Mouse (Mus musculus): ENCODE results near the gene Vps37c. TPM values are rescaled to one million over a fixed set of nuclear protein-coding genes. Genes with fewer than 3 reads are reported as not detected.

Vps37c gene
- polyA plus RNA-seq, 1 experiment from 2014 or later: 23.1 TPM

DNA sequence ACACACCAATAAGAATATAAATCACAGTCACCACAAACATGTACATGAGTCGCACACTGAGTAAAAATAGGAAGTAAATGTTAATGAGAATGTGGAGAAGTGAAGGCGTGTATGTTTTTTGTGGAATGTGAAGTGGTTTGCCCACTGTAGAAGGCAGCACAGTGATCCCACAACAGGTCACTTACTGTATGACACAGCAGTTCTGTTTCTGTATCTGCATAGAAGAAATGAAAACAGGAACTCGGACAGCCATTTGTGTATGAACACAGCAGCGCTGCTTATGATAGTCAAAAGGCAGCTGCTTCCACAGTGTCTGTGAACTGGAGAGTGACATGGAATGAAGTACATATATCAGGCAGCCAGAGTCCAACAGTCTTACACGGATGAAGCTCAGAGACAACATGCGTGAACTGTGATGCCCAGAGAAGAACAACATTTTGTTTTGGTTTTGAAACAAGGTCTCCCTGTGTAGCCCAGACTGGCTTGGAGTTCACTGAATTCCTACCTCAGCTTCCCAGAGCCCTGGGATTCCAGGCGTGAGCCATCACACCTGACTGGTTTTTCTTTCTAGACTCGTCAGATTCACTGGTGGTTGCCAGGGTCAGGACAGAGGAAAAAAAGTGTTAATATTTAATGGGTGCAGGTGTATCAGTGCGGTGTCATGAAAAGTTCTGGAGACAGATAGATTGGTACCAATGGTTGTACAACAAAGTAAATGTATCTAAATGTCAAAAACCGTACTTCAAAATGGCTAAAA lies 5.6 kb downstream of the Vps37c start:
- Histone ChIP-seq H3K9ac (replicated peaks; ENCODE audit: low read depth, low read length) (no peak overlapping the region), H3K27me3 (ENCODE audit: control insufficient read depth, insufficient read depth, low read length) (no peaks in the 10 kb centered on the region), H3K4me1 (ENCODE audit: control insufficient read depth, insufficient read depth, low read length) (peaks cover 29% of the 10 kb centered on the region), H3K4me2 (ENCODE audit: low read depth, low read length) (no peak overlapping the region), H3K27ac (ENCODE audit: low read depth, low read length) (no peak overlapping the region), H3K36me3 (ENCODE audit: control insufficient read depth, insufficient read depth, low read length) (no peaks in the 10 kb centered on the region), H3K4me3 (ENCODE audit: low read depth, low read length) (no peak overlapping the region), H3K9me3 (ENCODE audit: control insufficient read depth, low read length) (no peaks in the 10 kb centered on the region)
- no peak for ATAC-seq (ENCODE audit: low read depth)
- 86% methylated on average over 10 of the region's 10 CpGs for WGBS

DNA sequence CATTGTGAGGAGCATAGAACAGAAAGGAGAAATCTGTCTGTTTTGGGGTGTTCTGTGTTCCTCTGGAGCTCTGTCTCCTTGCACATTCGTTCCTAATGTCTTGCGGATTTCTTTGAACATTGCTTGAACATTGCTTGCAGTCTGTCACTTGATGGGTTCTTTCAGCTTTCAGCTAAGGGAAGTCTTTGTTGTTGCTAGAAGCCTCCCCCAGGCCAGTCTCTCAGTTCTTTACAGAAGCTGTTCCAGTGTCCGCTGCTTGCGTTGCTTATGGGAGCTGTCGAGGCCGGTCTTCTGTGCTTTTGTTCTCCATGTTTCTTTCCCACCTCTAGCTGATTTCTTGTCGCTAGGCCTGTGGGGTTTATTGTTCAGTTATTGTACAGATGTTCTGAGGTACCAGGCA lies 7.3 kb downstream of the Vps37c start:
- Histone ChIP-seq H3K4me1 (ENCODE audit: control insufficient read depth, insufficient read depth, low read length) (peaks cover 32% of the 10 kb centered on the region), H3K4me3 (ENCODE audit: low read depth, low read length) (no peak overlapping the region), H3K27me3 (ENCODE audit: control insufficient read depth, insufficient read depth, low read length) (no peaks in the 10 kb centered on the region), H3K4me2 (ENCODE audit: low read depth, low read length) (no peak overlapping the region), H3K9me3 (ENCODE audit: control insufficient read depth, low read length) (no peaks in the 10 kb centered on the region), H3K9ac (replicated peaks; ENCODE audit: low read depth, low read length) (0 out of 2 replicates have a peak overlapping the region, but pooled peaks have one; percentile 29), H3K36me3 (ENCODE audit: control insufficient read depth, insufficient read depth, low read length) (no peaks in the 10 kb centered on the region), H3K27ac (ENCODE audit: low read depth, low read length) (peak overlapping the region; percentile 72)
- ATAC-seq (ENCODE audit: low read depth): no peak
- 35% methylated on average over 7 of the region's 7 CpGs for WGBS

DNA sequence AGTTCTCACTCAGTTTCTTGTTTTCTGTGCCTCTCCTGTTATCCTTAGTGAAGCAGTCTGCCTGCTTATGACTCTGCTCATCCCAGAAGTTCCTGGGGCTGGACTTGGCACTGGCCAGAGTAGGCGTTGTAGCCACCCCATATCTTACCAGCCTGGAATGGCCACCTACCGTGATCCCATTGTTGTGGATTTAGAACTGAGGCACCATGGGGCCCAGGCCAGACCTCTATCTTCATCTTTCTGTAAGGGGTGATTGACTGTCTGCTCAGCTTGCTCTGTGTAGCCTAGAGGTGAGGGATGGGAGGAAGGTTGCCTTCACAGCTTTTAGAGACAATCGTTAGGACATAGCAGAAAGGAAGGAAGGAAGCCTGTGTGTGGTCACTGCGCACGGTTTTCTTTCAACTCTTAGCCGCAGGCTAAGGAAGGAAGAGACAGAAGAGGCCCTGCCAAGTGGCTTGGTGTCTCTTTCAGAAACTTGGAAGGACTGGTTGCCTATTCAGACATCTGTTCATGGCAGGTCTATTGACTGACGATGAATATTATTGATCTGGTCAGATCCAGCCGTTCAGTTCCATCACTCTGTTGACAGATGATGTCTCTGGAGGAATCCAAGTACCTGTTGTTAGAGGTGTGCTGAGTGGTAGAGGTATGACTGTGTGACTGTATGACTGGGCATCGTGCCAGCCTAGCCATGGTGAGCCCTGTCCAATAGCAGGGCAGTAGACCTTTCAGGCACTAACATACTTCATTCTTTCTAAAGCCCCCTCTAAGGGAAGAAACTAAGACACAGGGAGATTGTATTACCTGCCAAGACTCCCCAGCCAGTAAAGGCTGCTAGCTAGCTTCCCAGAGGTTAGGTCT lies 9.8 kb downstream of the Vps37c start:
- H3K4me2 ChIP-seq (ENCODE audit: low read depth, low read length): no peak overlapping the region
- peak; percentile 50; the same call in 1 of the 2 replicates for ATAC-seq (ENCODE audit: low read depth)
- H3K9ac ChIP-seq (replicated peaks; ENCODE audit: low read depth, low read length): no peak overlapping the region
- no peak overlapping the region for H3K27ac ChIP-seq (ENCODE audit: low read depth, low read length)
- no peaks in the 10 kb centered on the region for H3K9me3 ChIP-seq (ENCODE audit: control insufficient read depth, low read length)
- H3K36me3 ChIP-seq (ENCODE audit: control insufficient read depth, insufficient read depth, low read length): no peaks in the 10 kb centered on the region
- H3K4me1 ChIP-seq (ENCODE audit: control insufficient read depth, insufficient read depth, low read length): peaks cover 39% of the 10 kb centered on the region
- WGBS: 73% methylated on average over 9 of the region's 9 CpGs
- H3K4me3 ChIP-seq (ENCODE audit: low read depth, low read length): no peak overlapping the region
- H3K27me3 ChIP-seq (ENCODE audit: control insufficient read depth, insufficient read depth, low read length): no peaks in the 10 kb centered on the region

DNA sequence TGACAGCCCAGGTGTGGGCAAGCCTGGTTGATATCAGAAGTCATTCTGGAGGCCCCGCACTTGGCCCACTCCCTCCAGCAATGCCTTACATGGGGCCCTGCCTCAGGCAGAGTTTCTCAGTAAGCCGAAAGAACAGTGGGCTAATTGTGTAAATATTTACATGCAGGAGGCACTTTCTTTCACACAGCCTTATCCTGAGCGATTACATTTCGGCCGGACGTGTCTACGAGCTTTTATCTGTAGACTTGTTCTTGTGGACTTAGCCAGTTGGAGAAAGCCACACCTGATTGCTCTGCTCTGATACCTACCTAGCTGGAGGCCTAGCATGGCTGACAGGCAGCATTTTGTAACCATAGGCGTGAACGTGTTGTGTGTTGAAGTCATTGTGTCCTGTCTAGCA lies 11.3 kb downstream of the Vps37c start:
- no peak overlapping the region for H3K4me3 ChIP-seq (ENCODE audit: low read depth, low read length)
- H3K4me1 ChIP-seq (ENCODE audit: control insufficient read depth, insufficient read depth, low read length): peaks cover 39% of the 10 kb centered on the region
- H3K4me2 ChIP-seq (ENCODE audit: low read depth, low read length): no peak overlapping the region
- WGBS: 71% methylated on average over 9 of the region's 9 CpGs
- no peaks in the 10 kb centered on the region for H3K36me3 ChIP-seq (ENCODE audit: control insufficient read depth, insufficient read depth, low read length)
- H3K9ac ChIP-seq (replicated peaks; ENCODE audit: low read depth, low read length): no peak overlapping the region
- ATAC-seq (ENCODE audit: low read depth): no peak
- no peaks in the 10 kb centered on the region for H3K9me3 ChIP-seq (ENCODE audit: control insufficient read depth, low read length)
- H3K27me3 ChIP-seq (ENCODE audit: control insufficient read depth, insufficient read depth, low read length): no peaks in the 10 kb centered on the region
- no peak overlapping the region for H3K27ac ChIP-seq (ENCODE audit: low read depth, low read length)

DNA sequence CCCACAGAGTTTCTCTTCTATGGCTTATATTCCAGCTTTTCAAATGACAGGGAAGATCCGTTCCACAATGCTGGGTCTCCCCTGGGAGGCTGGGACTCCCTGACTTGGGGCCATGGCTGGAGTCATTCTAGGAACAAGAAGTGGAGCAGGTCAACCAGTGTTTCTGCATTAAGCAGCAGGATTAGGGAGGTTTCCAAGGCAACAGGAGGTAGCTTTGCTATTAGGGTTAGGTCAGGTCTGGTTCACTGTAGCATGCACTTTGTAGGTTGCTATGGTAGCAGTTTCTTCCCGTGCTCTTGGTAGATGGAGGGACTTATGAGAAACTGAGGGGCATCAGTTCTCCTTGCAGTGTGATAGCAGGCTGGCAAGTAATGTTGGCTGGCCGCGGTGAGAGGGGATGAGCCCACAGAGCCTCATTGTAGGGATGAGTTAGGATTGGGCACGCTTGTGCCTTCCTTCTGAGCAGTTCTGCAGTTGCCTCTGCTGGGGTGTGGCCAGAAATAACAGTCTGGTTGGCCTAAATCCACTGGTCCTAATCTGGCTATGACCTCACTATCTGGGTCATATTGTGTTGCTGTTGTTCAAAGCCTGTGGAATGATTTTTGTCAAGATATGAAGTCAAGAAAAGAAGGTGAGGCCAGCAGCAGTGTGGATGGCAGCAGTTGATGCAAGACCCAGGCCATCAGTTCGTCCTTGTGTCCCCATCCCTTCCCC lies 12.6 kb downstream of the Vps37c start:
- Histone ChIP-seq H3K9ac (replicated peaks; ENCODE audit: low read depth, low read length) (no peak overlapping the region), H3K27me3 (ENCODE audit: control insufficient read depth, insufficient read depth, low read length) (no peaks in the 10 kb centered on the region), H3K4me1 (ENCODE audit: control insufficient read depth, insufficient read depth, low read length) (peaks cover 28% of the 10 kb centered on the region), H3K9me3 (ENCODE audit: control insufficient read depth, low read length) (no peaks in the 10 kb centered on the region), H3K36me3 (ENCODE audit: control insufficient read depth, insufficient read depth, low read length) (no peaks in the 10 kb centered on the region), H3K4me2 (ENCODE audit: low read depth, low read length) (no peak overlapping the region), H3K27ac (ENCODE audit: low read depth, low read length) (no peak overlapping the region; the same call in 1 of the 2 replicates), H3K4me3 (ENCODE audit: low read depth, low read length) (no peak overlapping the region)
- ATAC-seq (ENCODE audit: low read depth): no peak
- WGBS: 64% methylated on average over 6 of the region's 6 CpGs

DNA sequence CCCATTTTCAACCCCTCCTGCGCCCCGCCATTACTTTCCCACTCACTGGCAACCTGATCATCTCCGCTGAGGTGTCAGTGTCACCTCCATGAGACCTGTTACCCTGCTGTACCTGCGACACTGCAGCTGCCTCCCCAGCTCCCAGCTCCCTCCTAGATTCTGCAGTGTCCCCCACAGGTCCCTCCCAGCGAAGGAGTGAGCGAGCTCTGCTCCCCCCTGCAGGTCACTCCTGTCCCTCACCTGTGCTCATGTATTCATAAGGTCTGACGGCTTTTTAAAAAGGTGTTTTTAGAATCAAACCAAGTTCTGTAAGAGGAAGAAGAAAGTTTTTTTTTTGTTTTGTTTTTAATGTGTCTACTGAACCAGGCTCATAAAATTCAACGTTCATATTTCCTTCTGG lies 13.6 kb downstream of the Vps37c start:
- no peak for ATAC-seq (ENCODE audit: low read depth)
- Histone ChIP-seq H3K27ac (ENCODE audit: low read depth, low read length) (no peak overlapping the region), H3K36me3 (ENCODE audit: control insufficient read depth, insufficient read depth, low read length) (peaks cover 5% of the 10 kb centered on the region; the same call in 1 of the 2 replicates), H3K9ac (replicated peaks; ENCODE audit: low read depth, low read length) (no peak overlapping the region), H3K4me2 (ENCODE audit: low read depth, low read length) (no peak overlapping the region), H3K27me3 (ENCODE audit: control insufficient read depth, insufficient read depth, low read length) (no peaks in the 10 kb centered on the region), H3K9me3 (ENCODE audit: control insufficient read depth, low read length) (no peaks in the 10 kb centered on the region), H3K4me1 (ENCODE audit: control insufficient read depth, insufficient read depth, low read length) (peaks cover 24% of the 10 kb centered on the region), H3K4me3 (ENCODE audit: low read depth, low read length) (no peak overlapping the region)
- 85% methylated on average over 8 of the region's 8 CpGs for WGBS

DNA sequence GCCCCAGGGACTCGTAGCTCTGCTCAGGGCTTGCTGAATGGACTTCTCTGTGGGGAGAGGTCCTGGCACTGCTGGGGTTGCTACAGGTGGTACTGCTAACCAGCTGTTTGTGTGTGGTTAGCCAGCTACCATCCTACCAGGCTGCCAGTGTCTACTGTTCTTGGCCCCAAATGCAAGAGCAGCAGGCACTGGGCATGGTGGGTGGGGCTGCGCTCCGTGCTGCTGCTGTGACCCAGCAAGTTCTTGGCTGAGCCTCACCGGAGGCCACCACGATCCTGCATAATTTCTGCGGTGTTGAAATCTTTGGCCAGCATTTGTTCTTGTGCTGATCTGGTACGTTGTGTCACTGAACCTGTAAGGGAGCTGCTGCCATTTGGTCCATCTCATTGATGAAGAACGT lies 14.9 kb downstream of the Vps37c start:
- Histone ChIP-seq H3K36me3 (ENCODE audit: control insufficient read depth, insufficient read depth, low read length) (peaks cover 5% of the 10 kb centered on the region; the same call in 1 of the 2 replicates), H3K4me3 (ENCODE audit: low read depth, low read length) (no peak overlapping the region), H3K4me2 (ENCODE audit: low read depth, low read length) (no peak overlapping the region), H3K9me3 (ENCODE audit: control insufficient read depth, low read length) (no peaks in the 10 kb centered on the region), H3K27me3 (ENCODE audit: control insufficient read depth, insufficient read depth, low read length) (no peaks in the 10 kb centered on the region), H3K4me1 (ENCODE audit: control insufficient read depth, insufficient read depth, low read length) (peaks cover 20% of the 10 kb centered on the region), H3K27ac (ENCODE audit: low read depth, low read length) (no peak overlapping the region), H3K9ac (replicated peaks; ENCODE audit: low read depth, low read length) (no peak overlapping the region)
- no peak for ATAC-seq (ENCODE audit: low read depth)
- WGBS: 91% methylated on average over 8 of the region's 8 CpGs

DNA sequence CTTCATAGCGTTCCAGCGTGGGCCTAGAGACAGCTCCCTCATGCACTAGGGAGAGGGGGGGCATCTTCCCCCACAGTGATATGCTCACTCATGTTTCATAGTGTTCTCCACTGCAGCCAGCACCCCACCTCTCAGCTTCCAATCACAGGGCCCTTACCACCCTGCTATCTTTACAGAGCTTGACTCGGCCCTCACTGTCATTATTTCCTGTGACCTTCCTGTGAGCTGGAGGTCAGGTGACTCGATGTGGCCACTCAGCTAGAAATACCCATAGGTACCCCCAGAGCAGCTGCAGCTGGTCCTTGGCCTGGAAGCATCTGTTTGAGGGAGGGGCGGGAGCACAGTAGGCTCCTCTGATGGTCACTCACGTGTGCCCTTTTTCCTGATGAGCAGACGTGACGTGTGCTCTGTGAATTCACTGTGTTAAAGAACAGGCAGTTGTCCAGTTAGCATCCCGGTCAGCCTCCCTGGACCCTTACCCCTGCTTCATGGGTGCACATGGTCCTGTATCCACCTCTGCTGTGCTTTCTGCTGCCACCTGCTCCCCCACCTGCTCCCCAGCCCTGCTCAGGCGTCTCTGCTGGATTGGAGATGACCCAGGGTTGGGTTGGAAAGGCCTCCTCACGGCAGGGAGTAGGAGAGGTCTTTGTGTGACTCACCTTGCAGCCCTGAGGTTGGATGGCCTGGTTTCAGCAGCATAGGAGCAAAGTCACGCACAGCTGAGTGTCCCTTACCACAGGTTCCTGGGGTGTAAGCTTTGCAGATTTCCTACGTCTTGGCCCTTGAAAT lies 18.7 kb downstream of the Vps37c start:
- peaks cover 13% of the 10 kb centered on the region for H3K4me1 ChIP-seq (ENCODE audit: control insufficient read depth, insufficient read depth, low read length)
- H3K9ac ChIP-seq (replicated peaks; ENCODE audit: low read depth, low read length): no peak overlapping the region
- no peak overlapping the region for H3K4me2 ChIP-seq (ENCODE audit: low read depth, low read length)
- no peak overlapping the region for H3K27ac ChIP-seq (ENCODE audit: low read depth, low read length)
- no peak overlapping the region for H3K4me3 ChIP-seq (ENCODE audit: low read depth, low read length)
- WGBS: 82% methylated on average over 13 of the region's 13 CpGs
- peaks cover 22% of the 10 kb centered on the region for H3K36me3 ChIP-seq (ENCODE audit: control insufficient read depth, insufficient read depth, low read length)
- no peak for ATAC-seq (ENCODE audit: low read depth)
- no peaks in the 10 kb centered on the region for H3K27me3 ChIP-seq (ENCODE audit: control insufficient read depth, insufficient read depth, low read length)
- H3K9me3 ChIP-seq (ENCODE audit: control insufficient read depth, low read length): no peaks in the 10 kb centered on the region

All from neural tube, embryonic 14.5 days (tissue).